Mouse (Mus musculus) olfactory bulb, adult 2 months (tissue): ENCODE data around the gene Camsap1.

Experiments used
- CTCF ChIP-seq: fragments of 200-500 bp; IDR thresholded peaks from 2 replicates; pipeline ENCODE4 v1.5.1; 2012; ENCODE audit warnings: low read depth, mild to moderate bottlenecking, low read length, moderate library complexity; ENCODE audit not compliant: insufficient read depth
- POLR2A ChIP-seq: fragments of 200-500 bp; IDR thresholded peaks from 2 replicates; pipeline ENCODE4 v1.6.1; 2012; ENCODE audit warnings: mild to moderate bottlenecking, low read depth, low read length, moderate library complexity; ENCODE audit not compliant: insufficient read depth

GRCm38 (mm10) chr2:25914821-25915220 is 68.3 kb downstream of the Camsap1 start:
- TF ChIP-seq POLR2A (no peak), CTCF (no peak)
